Mouse (Mus musculus): ENCODE data around the gene Vwa8.

Vwa8 gene

DNA sequence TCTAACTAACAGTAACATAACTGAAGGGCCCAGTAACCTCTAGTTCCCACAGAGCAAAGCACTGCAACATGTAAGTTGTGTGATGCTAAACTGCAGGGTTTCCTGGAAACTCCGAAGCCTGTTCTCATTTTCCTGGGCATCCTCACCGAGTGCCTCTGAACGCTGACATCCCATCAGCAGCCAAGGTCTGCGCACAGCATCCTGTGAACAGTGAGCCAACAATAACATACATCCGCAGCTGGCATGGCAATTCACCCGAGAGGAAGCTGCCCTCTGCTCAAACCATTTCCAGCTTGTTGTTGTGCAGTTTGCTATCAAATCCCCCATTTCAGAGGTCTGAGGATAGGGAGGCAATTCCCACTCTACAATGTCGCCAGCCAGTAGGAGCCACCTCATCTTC is 334.4 kb downstream of the Vwa8 start:
- no peak for DNase-seq (ENCODE audit: low spot score)

DNA sequence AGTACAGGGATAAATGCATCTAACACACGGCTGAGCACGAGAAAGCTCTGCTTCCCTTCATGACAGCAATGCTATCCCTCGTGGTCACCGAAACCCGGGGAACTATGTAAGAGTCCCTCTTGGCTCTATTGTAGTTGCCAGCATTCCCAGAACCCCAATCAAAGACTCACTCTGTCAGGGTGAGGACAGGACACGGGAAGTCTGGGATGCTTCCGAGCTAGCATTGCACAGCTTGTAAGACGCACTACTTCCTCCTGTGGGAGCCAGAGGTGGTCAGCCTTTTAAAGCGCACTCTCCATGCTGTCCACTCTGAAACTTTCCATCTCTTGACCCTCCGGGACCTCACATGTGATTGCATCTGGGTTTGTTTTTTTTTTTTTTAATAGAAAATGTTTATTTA is 335.2 kb downstream of the Vwa8 start:
- no peak for DNase-seq (ENCODE audit: low spot score)

DNA sequence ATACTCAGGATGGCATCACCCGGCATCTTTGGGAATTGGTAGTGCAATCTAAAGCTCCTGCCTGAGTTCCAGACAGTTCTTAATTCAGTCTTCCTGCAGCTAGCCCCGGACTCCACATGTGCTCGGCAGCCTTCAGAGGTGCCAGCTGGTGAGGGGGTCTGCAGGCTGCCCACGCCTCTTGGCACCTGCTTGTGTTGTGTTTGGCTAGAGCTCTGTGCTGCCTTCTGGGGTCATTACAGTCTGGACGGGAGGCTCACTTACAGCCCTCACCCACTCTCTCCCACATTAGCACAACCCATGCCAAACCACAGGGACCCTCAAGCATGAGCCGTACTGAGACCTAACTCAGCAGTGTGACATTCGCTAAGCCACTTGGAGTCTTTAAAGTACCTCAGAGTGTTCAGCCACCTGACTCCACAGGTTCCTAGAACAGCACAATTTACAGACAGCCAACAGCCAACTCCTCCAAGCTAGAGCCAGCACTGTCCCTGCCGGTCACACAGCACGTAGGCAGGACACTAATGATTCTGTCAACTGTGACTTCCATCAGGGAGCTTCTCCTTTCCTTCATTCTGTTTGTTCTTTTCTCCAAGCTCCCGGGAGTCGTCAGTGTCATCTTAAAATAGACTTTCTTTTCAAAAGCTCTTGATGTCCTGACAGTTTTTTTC is 336.3 kb downstream of the Vwa8 start:
- DNase-seq (ENCODE audit: low spot score): no peak

DNA sequence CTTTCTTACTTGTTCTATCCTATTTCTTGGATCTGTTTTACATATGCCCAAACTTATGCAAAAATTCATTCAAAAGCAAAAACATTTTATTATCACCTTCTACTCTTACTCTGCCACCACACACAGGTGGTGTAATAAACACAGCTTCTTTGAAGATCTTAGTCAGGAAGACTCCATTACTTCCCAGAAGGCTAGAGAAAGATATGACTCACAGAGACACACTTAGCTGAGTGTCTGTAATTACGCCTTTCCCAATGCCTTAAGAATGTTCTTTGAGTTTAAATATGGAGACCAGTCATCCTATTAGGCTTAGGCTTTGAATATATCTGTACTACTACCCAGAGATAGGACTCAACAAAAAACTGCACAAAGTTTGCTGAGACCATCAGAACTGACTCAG is 338.1 kb downstream of the Vwa8 start:
- DNase-seq (ENCODE audit: low spot score): no peak

DNA sequence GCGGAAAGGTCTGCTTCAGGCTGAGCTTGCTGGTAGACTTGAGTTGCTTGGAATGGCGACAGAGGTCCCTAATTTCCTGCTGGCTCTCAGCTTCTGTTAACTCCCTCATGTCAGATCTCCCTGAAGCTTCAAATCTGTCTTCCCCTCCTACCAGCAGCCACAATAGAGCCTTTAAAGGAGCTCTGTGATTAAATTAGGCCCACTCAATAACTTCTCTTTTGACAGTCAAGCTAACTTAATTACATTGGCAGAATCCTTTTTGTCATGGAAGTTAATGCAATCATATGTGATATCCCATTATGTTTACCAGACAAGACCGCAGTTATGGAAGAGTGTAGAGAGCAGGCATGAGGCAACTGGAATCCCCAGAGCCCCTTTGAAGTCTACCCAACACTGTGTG is 347.9 kb downstream of the Vwa8 start:
- DNase-seq (ENCODE audit: low spot score): no peak

DNA sequence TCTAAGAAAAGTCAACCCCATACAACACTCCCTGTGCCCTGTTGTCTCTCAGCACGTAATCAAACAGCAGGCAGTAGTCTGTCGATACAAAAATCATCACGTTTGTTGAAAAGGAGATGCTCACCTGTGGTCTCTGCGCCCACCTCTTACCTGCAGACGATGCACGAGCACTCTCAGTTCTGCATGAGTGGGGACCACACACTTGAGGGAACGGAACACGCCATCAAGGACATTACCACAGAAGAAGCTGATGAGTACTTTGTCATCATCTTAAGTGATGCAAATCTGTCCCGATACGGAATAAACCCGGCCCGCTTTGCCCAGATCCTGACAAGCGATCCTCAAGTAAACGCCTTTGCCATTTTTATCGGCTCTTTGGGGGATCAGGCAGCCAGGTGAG is 349.2 kb downstream of the Vwa8 start:
- DNase-seq (ENCODE audit: low spot score): peak; percentile 32

DNA sequence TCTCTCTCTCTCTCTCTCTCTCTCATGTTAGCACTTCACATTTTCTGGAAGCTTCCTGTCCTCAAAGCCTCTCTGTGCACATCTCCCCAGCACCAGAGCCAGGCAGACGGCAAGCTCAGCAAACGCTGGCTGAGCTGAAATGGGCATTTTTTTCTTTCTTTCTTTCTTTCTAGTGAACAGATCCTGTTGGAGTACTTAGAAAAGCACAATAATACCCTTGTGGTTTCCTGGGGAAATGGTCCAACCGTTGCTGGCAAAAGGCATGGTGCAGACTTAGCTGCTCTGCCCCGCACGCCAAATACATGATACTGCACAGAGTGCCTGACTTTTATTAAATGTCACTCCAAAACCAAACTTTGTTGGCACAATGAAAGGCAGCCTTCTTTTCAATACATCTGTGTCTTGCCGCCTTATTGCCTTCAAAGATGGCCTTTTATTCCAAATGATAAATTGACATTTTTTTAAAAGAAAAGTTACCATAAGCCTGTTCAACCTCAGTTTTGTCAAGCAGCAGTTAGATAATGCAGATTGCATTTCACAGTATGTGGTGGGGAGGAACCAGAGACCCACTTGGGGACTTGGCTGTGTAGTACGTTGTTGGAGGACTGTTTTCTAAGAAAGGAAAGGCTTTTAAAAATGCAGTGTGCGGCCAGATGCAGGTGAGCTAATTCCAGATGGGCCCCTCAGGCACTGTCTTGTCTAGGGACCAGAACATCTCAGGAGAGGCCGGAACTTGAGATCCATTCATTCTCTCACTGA is 351.5 kb downstream of the Vwa8 start:
- peak; percentile 35 for DNase-seq (ENCODE audit: low spot score)

DNA sequence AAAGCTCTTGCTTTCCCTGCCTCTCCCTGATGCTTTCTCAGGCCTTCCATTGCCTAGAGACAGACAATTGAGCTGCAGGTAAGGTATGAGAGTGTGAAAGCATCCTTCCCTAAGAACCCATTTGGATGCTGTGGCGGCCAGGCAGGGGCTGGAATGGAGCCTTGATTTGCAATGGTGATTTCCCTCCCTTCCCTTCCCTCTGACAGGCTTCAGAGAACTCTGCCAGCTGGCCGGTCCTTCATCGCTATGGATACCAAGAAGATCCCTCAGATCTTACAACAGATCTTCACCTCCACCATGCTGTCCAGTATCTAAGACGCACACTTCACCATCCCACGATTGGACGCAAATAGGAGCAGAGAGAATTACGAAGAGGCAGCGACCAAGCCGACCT is 352.0 kb downstream of the Vwa8 start:
- peak; percentile 20 for DNase-seq (ENCODE audit: low spot score)

DNA sequence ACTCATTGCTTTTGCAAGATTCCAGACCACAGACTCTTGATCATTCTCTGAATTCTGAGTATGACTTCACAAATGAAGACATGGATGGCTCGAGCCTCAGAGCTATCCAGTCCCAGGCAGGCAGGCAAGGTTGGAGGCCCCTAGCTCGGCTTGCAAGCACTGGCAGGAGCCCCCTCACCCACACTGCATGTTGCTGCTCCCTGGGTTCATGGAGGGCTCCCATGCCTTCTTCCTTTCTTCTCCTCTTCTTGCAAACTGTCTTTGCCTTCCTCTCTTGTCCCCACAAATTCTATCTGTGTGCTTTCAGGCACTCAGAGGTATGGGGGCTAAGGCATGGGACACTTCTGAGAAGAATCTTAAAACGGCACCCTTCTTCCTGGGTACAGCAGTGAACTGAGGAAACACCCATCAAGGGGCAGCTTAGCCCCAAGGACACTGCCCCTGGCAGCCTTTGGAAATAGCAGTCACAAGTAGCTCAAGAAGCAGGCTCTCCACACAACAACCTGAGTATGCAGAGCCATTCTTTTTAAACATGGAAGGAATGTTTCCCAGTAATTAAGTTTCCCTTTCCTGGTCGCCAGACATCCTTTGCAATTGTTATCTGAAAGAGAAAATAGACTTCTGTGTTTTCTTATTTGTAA is 354.0 kb downstream of the Vwa8 start:
- peak; percentile 28 for DNase-seq (ENCODE audit: low spot score)

DNA sequence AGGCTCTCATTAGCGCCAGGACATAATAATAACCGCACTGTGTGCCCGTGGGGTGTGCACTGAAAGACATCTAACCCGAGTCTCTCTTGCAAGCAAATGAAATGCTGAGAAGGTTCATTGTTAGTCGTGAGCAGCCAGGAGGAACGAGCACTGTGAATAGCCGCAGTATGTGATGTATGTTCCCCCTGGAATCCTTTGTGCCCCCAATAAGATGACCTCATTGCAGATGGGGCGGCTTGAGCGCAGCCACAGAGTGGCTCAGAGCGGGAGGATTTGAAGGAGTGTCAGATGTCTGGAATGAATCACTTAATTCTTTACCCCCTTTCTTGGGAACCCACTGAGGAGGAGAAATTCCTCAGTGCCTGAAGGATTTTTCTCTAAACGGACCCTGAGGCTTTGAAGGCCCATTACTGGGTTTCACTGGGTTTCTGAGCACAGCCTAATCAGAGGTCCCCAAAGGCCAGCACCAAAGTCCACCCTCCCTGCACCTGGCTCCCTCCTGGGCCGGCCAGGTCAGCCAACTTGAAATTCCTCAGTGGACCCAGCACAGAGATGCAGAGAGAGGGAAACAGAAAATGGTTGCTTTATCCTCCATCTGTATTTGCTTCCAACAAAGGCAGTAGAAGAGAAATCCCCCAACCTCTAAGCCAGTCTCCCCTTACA is 354.8 kb downstream of the Vwa8 start:
- DNase-seq (ENCODE audit: low spot score): peak; percentile 29

DNA sequence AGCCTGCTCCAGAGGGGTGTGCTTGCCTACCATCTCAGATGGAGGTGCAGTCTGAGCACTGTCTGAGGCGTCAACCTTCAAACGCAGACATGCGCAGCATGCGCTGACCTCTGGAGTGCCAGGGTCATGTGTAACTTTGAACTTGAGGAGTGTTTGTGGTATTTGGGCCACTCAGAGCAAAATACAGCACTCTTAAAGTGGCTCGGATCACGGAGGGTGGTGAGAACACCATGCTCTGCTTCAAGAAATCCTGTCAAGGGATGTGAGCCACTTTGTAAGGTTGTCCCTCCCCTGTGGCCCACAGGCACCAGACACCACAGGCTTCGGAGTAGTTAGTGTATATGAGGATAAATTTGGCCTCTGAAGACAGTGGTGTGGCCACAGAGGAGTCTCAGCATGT is 356.0 kb downstream of the Vwa8 start:
- peak; percentile 24 for DNase-seq (ENCODE audit: low spot score)

DNA sequence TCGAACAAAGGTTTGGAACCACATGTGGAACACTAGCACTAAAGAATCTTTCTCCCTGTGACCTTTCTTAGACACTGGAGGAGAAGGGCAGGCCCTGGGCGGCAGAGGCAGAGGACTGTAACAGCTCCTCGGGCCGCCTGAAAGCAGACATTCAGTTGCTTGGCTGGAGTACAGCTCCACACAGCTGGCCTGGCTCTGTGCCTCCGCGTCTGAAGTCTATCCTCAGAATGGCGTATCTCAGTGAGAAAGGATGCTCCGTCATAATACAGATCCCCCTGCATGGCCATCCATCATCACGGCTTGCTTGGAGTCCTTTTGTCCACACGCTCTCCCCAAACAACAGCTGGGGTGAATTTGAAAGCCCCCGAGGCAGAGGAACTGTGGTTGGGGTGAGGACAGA is 357.4 kb downstream of the Vwa8 start:
- DNase-seq (ENCODE audit: low spot score): peak; percentile 82

DNA sequence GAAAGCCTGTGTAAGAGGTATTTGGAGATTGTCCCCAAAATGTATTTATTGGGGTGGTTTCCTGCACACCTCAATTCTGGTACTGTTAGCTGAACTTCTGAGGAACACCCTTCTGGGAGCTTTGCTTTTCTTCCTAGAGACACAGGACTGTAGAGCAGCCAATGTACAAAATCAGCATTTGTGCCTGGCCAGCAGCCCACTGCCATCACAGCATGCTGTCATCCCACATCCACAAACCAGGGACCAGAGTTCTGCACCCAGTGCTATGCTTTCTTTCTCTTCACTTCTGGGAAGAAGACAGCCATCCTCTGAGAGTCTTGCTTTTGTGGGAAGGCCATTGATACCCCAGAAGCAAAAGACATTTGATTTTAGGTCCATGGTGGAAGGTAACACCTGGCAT is 359.6 kb downstream of the Vwa8 start:
- peak; percentile 29 for DNase-seq (ENCODE audit: low spot score)

DNA sequence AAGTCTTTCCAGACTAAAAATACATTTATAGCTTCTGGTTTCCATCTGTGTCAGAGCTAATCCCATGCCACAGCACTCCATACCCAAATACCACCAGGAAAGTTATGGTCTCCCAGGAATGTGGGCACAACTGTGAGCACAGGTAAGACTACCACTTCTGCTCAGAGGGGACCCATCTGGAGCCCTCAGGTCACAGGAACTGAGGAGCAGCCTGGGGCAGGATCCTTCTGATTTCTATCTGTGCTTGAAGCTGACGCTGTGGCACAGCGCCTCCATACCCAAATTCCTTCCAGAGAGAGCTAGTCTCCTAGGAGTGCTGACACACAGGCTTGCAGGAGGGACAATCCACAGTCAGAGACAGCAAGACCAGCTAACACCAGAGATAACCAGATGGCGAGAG is 361.0 kb downstream of the Vwa8 start:
- DNase-seq (ENCODE audit: low spot score): no peak

DNA sequence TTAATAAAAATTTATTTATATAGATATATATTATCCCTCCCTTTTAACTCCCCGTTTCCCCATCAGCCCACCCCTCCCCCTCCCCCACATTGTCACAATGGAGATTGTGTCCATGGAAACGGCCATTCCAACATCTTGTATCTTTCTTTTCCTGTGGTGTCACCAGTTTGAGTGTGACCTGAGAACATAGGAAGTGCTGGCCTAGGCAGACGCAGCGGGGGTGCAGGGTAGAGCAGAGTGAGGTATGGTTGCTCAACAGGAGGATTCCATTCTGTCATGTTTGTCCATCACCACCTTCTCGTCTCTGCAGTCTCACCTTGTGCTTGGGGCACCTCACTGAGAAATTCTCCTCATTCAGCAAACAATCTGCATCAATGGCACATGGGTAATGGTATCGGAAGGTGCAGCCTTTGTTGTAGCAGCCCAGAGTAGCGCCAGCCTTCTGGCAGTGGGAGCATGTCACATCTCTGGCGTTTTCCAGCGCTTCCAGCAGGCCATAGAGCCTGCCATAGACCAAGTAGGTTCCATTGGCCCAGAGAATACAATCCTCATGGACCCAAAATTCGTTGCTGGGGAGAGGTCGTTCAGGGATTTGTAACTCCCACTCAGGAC is 363.6 kb downstream of the Vwa8 start:
- DNase-seq (ENCODE audit: low spot score): no peak

DNA sequence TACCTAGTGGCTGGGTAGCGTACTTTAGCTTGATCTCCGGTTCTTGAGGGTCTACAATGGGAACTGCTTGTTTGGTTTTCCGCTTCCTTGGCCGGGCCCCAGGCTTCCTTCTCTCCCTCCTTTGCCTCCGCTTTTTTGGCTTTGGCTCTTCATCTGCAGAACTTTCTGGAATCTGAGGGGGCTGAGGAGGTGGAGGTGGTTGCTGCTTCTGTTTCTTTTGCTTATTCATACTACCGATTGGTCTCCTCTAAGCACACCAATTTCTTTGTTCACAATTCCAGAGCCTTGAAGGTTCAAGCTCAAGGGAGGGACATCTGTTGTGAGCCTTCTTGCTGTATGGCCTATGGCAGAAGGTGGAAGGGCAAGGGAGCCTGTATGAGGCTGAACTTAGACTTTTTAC is 365.3 kb downstream of the Vwa8 start:
- DNase-seq (ENCODE audit: low spot score): no peak

DNA sequence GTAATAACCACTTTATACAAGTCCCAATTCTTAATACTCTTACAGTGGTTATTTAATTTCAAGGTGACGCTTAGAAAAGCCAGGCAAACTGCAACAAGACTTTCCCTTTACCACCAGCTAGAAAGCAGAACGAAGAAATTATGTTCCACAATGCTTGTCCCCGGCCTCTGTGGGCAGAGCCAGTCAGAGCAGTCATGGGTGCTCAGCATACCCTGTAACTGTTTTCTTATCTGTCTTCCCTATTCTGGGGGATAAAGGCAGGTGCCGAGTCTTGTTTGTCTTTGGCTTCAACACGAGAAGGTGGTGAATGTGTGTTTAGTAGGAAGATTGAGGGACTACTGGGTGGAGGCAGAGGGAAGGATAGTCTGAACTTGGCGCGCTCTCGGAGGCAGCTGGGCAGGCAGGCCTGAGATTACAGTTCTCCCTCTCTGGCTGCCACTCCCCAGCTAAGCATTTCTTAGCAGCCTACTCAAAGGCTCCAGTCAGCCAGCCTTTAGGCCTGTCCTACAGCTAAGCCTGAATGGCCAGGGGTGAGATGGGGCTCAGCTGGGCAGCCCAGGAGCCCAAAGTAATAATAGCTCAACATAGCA is 365.9 kb downstream of the Vwa8 start:
- no peak for DNase-seq (ENCODE audit: low spot score)

DNA sequence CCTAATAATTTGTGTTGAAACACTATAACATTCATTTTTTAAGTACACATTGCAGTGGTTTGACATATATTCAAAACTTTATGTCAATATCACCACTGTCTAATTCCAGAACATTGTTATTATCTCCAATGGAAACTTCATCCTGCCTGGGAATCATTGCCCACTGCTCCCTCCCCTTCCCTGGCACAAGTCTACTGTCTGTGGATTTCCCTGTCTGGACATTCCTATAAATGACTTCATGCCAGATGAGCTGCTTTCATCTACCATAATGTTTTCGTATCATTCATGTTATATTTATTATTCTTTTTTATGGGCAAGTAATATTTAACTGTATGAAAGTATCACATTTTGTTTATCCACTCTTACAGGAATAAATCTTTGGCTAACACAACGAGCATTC is 367.5 kb downstream of the Vwa8 start:
- DNase-seq (ENCODE audit: low spot score): peak; percentile 1

DNA sequence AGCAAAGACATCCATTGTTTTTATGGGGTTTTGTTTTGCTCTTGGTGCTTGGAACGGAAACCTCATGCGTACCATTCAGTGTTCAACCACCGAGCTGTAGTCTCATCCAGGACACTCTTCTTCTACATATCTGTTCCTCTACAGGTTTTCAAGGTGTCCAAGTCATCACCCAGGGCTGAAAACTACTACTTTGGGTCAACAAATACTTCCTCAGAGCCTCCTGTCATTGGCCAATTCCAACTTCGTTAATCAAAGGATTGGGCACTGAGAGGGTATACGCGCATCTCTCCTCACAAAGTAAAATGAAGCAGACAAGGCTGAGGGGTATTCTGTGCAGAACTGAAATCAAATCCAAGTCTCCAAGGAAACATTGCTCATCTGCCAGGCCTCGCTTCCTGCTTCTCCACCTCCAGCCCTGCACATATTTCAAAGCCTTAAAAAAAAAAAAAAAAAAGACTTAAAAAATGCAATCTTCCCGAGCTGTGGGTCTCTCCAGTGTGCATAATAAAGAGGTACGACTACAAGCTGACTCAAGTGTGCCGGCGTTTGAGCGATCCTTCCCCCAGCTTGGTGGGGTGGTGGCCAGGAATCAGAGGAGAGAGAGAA is 374.7 kb downstream of the Vwa8 start:
- DNase-seq (ENCODE audit: low spot score): no peak

DNA sequence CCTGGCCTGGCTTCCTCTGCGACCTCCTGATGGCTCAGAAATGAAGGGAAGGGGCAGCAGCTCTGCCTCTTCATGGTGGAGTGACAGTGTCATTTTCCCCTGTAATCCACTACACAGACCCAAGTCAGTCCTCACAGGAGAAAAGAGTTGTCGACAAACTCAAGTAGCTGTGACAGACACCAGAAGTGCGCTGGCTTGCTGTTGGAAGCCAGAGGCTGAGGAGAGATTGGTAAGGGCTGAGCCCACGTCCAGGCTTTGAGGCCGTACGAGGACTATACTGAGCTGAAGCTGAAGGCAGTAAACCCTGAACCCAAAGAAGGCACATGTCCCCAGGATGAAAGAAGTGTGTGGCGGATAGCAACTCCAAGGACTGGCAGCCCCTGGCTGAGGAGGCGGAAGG is 376.6 kb downstream of the Vwa8 start:
- peak; percentile 33 for DNase-seq (ENCODE audit: low spot score)

DNA sequence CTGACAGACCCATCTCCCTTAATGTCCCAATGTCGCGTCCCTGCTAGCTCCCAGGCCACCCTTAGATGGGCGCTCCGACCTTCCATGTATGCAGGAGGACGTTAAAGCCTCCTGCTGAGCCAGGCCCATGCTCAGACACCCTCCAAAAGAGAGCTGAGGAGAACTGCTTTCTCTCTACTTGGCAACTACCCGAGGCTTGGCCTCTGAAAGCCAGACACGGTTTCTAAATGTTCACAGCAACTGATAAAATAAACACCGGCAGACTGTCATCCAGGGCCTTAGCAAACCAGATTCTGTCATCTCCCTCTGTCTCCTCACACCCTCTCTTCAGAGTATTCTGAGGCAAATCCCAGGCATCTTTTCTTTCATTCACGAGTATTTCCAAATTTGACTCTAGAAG is 377.2 kb downstream of the Vwa8 start:
- DNase-seq (ENCODE audit: low spot score): peak; percentile 33

DNA sequence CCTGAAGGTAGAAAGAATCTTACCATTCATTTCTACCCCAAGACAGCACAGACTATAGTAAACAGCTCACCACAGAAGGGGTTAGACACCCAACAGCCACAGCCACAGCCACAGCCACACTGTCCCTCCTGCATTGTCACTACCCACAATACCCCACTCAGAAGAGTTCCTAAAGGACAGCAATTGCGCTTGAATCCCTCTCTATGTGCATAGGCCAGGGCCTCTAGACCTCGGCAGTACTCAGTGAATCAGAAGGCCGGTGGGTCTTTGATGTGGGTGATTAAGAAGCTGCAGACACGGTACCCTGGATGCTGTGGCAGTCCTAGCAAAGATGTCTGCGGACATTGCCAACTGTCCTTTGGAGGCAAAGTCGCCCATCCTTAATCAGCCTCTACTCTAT is 377.9 kb downstream of the Vwa8 start:
- peak; percentile 25 for DNase-seq (ENCODE audit: low spot score)

Data from testis, postnatal 10 days (tissue).